19 mouse cellular contexts compared by ENCODE assay signal in genomic region chr7:144977121-144977520, GRCm38 (mm10). TPM values are rescaled to one million over a fixed set of nuclear protein-coding genes. Genes with fewer than 3 reads are reported as not detected.
DNase-seq lines count a peak whose midpoint lies in the region; ATAC-seq and TF ChIP-seq lines count a peak whose summit lies in the region.
"Had no signal": no experiment of that assay in that cellular context is flagged by ENCODE, and none has a peak within 500 bp of the region (broad histone marks: within the 10 kb centered on the region; RNA-seq: fewer than 3 reads in every experiment).

No protein-coding gene starts in this region.

- H3K27ac ChIP-seq in heart, adult 2 months = 0 out of 2 replicates have a peak overlapping the region, but pooled peaks have one; percentile 12
- no peak overlapping the region for H3K27ac ChIP-seq in lung, postnatal 0 days (ENCODE audit: low read length)
- H3K27ac ChIP-seq: embryonic facial prominence, embryonic 12.5 days; forebrain, embryonic 12.5 days; hindbrain, embryonic 12.5 days; hindbrain, postnatal 0 days had no signal

- 0 out of 2 replicates have a peak, but pooled peaks have one; percentile 9 for TF ChIP-seq CTCF in heart, adult 2 months (IDR thresholded peaks at IDR 0.05)
- peak; percentile 32; the same call in 1 of the 2 replicates for TF ChIP-seq CTCF in lung, postnatal 0 days (IDR thresholded peaks at IDR 0.05)

- intact Hi-C loops in heart, adult 2 months (cut with DNase I) = no loop called here
- intact Hi-C loops in heart, postnatal 36 days (cut with DNase I) = no loop called here

- no peaks in the 10 kb centered on the region for H3K79me2 ChIP-seq in heart, adult 2 months (replicated peaks; ENCODE audit: control insufficient read depth, insufficient read depth, low read length)

- no peak overlapping the region for H3K4me3 ChIP-seq in heart, adult 2 months
- H3K4me3 ChIP-seq in lung, postnatal 0 days (ENCODE audit: low read depth, low read length) = no peak overlapping the region
- H3K4me3 ChIP-seq: embryonic facial prominence, embryonic 12.5 days; forebrain, embryonic 12.5 days; hindbrain, embryonic 12.5 days had no signal

- no peak for TF ChIP-seq POLR2A in heart, adult 2 months (IDR thresholded peaks at IDR 0.05; ENCODE audit: insufficient read depth, low read depth, low read length)

- H3K36me3 ChIP-seq in heart, adult 2 months (ENCODE audit: control insufficient read depth, insufficient read depth, low read length) = peaks cover 2% of the 10 kb centered on the region; the same call in 1 of the 2 replicates
- H3K36me3 ChIP-seq in lung, postnatal 0 days (ENCODE audit: insufficient read depth, low read length) = no peaks in the 10 kb centered on the region
- H3K36me3 ChIP-seq: embryonic facial prominence, embryonic 12.5 days; forebrain, embryonic 12.5 days; hindbrain, embryonic 12.5 days had no signal

- H3K9me3 ChIP-seq in lung, postnatal 0 days (ENCODE audit: low read length) = no peaks in the 10 kb centered on the region
- H3K9me3 ChIP-seq: embryonic facial prominence, embryonic 12.5 days; hindbrain, embryonic 12.5 days had no signal

- TF ChIP-seq EP300 in heart, adult 2 months (IDR thresholded peaks at IDR 0.05; ENCODE audit: insufficient read depth, low read depth, low read length) = no peak
- TF ChIP-seq EP300 in lung, postnatal 0 days (IDR thresholded peaks at IDR 0.05) = no peak

- DNase-seq in heart, adult 2 months = no peak
- no peak for DNase-seq in heart, postnatal 36 days
- peak; percentile 35 for DNase-seq in lung, postnatal 0 days (ENCODE audit: low spot score)
- DNase-seq in lung, postnatal 14 days = no peak
- peak; percentile 39 for DNase-seq in retina, embryonic 14.5 days (ENCODE audit: low spot score)
- DNase-seq: adrenal gland, postnatal 10 days; cerebellum, adult 11 months; cerebellum, adult 8-10 months; cerebellum, postnatal 14 days; forebrain, postnatal 0 days; gastrocnemius, postnatal 14 days; heart, postnatal 14 days had no signal

- 46% methylated on average over 2 of the region's 2 CpGs for WGBS in heart, adult 2 months
- WGBS in lung, postnatal 0 days = 57% methylated on average over 2 of the region's 2 CpGs

- peaks cover 10% of the 10 kb centered on the region for H3K4me1 ChIP-seq in heart, adult 2 months (ENCODE audit: control insufficient read depth, insufficient read depth, low read length)
- no peaks in the 10 kb centered on the region for H3K4me1 ChIP-seq in lung, postnatal 0 days (ENCODE audit: insufficient read depth, low read depth, low read length)
- H3K4me1 ChIP-seq: embryonic facial prominence, embryonic 12.5 days; forebrain, embryonic 12.5 days; hindbrain, embryonic 12.5 days had no signal

- no peaks in the 10 kb centered on the region for H3K27me3 ChIP-seq in heart, adult 2 months (ENCODE audit: control insufficient read depth, insufficient read depth, low read length)
- H3K27me3 ChIP-seq in lung, postnatal 0 days (replicated peaks; ENCODE audit: insufficient read depth, low read length) = no peaks in the 10 kb centered on the region
- H3K27me3 ChIP-seq: embryonic facial prominence, embryonic 12.5 days; forebrain, embryonic 12.5 days; hindbrain, embryonic 12.5 days; Patski had no signal

- no peak overlapping the region for H3K9ac ChIP-seq in heart, adult 2 months (ENCODE audit: low read depth, low read length)
- no peak overlapping the region for H3K9ac ChIP-seq in lung, postnatal 0 days (replicated peaks; ENCODE audit: low read depth)
- H3K9ac ChIP-seq: embryonic facial prominence, embryonic 12.5 days; forebrain, embryonic 12.5 days; forebrain, postnatal 0 days; hindbrain, embryonic 12.5 days had no signal

- no peak overlapping the region for H3K4me2 ChIP-seq in lung, postnatal 0 days (replicated peaks; ENCODE audit: low read depth, low read length)
- H3K4me2 ChIP-seq: embryonic facial prominence, embryonic 12.5 days; forebrain, embryonic 12.5 days; hindbrain, embryonic 12.5 days had no signal

- ATAC-seq in lung, postnatal 0 days = peak; percentile 49
- no peak for ATAC-seq in activated CD4-positive, CD25-positive, alpha-beta regulatory T cell, adult 4 months
- no peak for ATAC-seq in erythroid progenitor cell, adult 5-6 weeks (replicated peaks; ENCODE audit: low FRiP score, poor library complexity, severe bottlenecking)
- ATAC-seq: forebrain, postnatal 0 days; hindbrain, postnatal 0 days; Patski had no signal

RNA-seq across cellular contexts. Expression of gene Ccnd1, which starts 37.4 kb away (rescaled TPM):
- total RNA-seq in heart, adult 2 months (2021) = 10 to 100 TPM; 28.3 to 43.6 TPM
- 27.3 and 31.4 TPM in 2 replicates for polyA plus RNA-seq in heart, adult 2 months (2012; rRNA removed)
- 10 to 100 TPM; 30.6 to 35.2 TPM for total RNA-seq in heart, postnatal 36 days (2021)
- polyA plus RNA-seq in lung, postnatal 0 days (2015; fragmentation: Nextera tagmentation; extraction: Ambion mirVana) = 68.4 and 75.5 TPM in 2 replicates
- polyA plus RNA-seq in activated CD4-positive, CD25-positive, alpha-beta regulatory T cell, adult 4 months (2017; shearing (Covaris generic)) = 1 to 10 TPM; 1.1 to 1.2 TPM
- 1.4 and 1.7 TPM in 2 replicates for total RNA-seq in erythroid progenitor cell, adult 5-6 weeks (2015; ENCODE audit: low replicate concordance)
- 1.3 and 1.7 TPM in 2 replicates for total RNA-seq in erythroid progenitor cell, adult 5-6 weeks (2017; ENCODE audit: low replicate concordance)

Comparison
In these comparisons a context has a peak if more than half of its experiments do, and no peak if none do; other contexts are left out.
1. DNase-seq: peak in lung, postnatal 0 days (single experiment) and retina, embryonic 14.5 days (single experiment); none in heart, adult 2 months (0 of 2), heart, postnatal 36 days (0 of 2) and lung, postnatal 14 days (single experiment).
2. RNA of gene Ccnd1, which starts 37.4 kb away (total RNA-seq): 28.3 to 43.6 TPM in heart, adult 2 months and 30.6 to 35.2 TPM in heart, postnatal 36 days; 1.3 to 1.7 TPM in erythroid progenitor cell, adult 5-6 weeks; every median in the first group is over 10 times any median in the second.